Mouse (Mus musculus) yolk sac, embryonic 10.5 days (tissue): Measurements from ENCODE around the gene Iqgap1.
A peak's percentile ranks its signal among the peaks of the same experiment; 100 is the strongest.
"Not testable (repeated sequence)": the region's sequence is repeated elsewhere in the genome, so short reads cannot be mapped to it uniquely, and the experiment has no call there.

ENCODE experiments used
- DNase-seq: peaks from one replicate; pipeline ENCODE4 v3.0.0-alpha.2; 2017; ENCODE audit warnings: low spot score

Gene Iqgap1

DNA sequence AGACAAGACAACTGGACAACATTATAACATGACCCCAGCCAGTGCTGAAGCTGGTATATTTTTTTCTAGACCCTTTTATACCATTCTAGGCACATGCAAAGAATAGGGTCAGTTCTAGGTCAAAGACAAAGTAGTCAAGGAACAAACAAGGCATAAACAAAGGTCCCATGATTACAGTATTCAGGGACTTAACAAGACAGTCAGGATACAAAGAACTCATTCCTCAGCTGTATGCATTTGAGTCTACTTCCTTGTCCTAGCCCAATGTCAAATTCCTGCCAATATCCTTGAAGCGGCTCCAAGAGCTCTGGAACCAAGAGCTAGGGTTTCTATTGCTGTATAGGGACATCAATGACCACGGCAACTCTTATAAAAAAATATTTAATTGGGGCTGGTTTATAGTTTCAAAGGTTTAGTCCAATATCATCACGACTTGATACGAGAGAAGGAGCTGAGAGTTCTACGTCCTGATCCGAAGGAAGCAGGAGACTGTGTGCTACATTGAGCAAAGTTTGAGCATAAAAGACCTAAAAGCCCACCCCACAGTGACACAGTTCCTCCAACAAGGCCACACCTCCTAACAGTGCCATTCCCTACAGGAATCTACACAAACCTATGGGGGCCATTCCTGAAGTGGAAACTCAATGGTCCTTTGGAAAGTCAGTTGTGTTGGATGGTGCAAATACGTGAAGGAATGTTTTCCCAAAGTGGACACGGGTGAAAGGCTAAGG is 18.3 kb upstream of the Iqgap1 start:
- DNase-seq = no peak

DNA sequence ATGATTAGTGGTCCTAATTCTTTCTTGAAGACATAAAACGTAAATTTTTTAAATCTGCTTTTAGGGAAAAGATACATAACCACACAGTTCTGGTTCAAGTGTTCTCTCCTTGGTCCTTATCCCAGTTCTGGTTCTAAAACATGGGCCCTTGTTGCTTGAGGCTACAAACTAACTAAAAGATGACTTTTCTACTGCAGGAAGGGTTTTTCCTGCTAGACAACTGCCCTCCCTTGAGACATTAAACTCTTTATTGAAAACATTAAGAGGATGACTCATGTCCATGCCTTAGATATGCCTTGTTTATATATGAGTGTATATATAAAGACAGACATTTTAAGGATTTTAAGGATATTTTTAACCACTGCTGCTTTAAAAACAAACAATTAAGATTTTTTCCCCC is 17.4 kb upstream of the Iqgap1 start:
- no peak for DNase-seq

DNA sequence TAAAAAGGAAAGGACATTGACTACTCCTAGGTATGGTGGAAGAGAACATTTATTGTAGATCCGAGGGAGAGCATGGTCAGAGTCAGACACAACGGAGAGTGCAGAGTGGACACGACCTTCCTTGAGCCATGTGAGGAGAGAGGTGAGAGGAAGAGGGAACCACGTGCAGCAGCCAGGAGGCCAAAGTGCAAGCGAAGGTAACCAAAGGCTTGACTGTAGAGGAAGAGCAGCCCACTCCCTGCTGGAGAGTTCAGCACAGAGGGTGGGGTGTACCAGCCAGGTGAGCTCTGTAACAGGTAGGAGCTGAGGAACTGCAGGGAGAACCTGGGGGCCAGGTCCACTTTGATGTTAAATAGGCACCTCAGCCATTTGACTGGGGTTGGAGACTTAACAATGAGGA is 16.4 kb upstream of the Iqgap1 start:
- DNase-seq = peak; percentile 74

DNA sequence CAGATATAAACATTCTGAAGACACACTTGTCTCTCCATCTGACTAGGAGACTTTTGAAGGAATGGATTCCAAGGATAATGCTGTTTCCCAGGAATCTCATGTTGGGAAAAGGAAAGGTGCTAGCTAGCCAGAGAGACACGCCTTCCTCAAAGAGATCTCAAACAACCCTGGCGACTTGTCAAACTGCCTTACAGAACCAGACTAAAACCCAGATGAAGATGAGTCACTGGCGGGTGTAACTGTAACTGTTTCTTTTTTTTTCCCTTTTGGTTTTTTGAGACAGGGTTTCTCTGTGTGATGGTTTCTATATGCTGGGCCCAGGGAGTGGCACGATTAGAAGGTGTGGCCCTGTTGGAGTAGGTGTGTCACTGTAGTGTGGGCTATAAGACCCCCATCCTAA is 15.2 kb upstream of the Iqgap1 start:
- no peak for DNase-seq

DNA sequence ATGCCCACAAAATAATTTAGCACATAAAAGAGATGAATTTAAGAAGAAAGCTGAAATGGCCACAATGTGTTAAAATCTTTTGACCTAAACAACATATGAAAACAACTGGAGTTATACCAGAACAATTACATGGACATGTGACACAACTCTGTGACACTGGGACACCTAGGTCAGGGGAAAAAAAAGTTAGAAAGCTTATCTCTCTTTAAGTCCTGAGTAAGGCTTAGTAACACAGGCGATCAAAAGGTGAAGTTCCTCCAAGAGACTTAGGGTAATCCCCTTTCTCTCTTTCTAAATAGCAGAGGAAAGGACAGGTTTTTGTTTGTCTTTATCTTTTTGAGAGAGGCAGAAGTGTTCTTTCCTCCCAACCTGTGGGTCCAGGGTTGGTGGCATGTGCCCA is 14.5 kb upstream of the Iqgap1 start:
- DNase-seq = no peak

DNA sequence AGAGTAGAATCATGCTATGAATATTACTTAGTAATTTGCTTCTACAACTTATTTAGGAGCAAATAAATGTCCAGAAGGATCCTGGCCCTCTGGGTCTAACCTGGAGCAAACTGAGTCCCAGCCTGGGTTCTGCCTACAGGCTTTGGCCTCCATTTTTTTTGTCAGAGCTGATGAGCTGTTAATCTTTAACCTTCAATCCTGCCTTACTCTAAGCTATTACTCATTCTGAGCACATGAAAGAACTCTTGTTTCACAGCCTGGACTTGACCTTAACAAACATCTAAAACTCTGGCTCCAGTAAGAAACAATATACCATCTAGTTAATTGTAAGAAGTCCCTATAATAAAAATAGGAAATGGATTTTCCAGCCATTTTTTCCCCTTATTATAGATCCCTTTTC is 14.0 kb upstream of the Iqgap1 start:
- no peak for DNase-seq

DNA sequence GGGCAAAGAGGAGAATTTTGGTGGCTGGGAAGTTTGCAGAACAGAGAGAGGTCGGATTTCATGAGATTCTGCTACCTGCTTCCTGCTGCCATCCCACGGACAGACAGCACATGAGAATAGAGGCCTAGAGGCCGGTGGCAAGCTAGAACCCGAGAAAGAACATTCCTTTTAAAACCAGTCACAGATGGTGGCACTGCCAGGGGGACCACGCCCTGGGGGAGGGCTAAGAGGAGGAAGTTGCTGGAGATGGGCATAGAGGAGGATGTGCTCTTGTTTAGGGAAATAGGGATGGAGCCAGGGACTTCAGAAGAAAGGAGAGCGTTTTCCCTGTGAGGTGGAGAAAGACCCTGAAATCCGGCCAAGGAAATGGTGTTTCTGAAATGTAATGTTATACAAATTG is 12.5 kb upstream of the Iqgap1 start:
- DNase-seq = no peak

DNA sequence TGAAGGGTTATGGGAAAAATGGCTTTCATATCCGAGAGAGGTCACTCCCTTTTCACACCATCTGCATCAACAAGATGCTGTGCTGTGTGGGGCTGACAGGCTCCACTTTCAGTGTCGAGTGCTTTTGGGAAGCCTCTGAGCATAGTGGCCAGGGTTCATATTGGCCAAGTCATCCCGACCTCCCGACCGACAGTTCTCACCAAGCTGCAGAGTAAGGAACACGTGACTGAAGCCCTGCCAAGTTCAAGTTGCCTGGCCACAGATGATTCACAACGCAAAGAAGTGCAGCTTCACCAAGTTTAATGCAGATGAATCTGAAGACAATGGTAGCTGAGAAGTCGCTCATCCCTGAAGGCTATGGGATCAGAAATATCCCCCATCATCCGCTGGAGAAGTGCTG is 12.0 kb upstream of the Iqgap1 start:
- no peak for DNase-seq

DNA sequence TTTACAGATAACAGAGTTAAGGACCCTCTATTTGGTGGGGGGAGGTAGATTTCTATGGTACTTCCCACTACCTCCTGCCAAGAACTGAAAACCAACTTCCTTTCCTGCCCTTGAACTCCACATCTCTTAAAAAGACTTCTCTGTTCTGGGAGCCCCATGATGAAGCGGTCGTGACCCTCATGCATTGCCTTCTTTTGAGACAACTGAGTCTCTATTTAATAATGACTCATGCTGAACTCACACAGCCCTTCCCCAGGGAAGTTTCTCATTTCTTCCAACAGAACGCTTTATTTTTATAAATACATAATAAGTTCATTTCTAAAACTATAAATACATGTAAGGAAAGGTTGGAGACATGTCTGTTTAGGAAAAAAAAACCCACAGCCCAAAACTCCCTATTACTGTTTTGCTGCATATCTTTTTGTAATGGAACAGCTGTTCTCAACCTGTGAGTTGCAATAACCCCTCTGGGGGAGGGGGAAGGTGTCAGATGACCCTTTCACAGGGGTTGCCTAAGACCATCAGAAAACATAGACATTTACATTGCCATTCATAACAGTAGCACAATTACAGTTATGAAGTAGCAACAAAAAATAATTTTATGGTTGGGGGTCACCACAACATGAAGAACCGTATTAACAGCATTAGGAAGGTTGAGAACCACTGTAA is 10.3 kb upstream of the Iqgap1 start:
- DNase-seq = no peak

DNA sequence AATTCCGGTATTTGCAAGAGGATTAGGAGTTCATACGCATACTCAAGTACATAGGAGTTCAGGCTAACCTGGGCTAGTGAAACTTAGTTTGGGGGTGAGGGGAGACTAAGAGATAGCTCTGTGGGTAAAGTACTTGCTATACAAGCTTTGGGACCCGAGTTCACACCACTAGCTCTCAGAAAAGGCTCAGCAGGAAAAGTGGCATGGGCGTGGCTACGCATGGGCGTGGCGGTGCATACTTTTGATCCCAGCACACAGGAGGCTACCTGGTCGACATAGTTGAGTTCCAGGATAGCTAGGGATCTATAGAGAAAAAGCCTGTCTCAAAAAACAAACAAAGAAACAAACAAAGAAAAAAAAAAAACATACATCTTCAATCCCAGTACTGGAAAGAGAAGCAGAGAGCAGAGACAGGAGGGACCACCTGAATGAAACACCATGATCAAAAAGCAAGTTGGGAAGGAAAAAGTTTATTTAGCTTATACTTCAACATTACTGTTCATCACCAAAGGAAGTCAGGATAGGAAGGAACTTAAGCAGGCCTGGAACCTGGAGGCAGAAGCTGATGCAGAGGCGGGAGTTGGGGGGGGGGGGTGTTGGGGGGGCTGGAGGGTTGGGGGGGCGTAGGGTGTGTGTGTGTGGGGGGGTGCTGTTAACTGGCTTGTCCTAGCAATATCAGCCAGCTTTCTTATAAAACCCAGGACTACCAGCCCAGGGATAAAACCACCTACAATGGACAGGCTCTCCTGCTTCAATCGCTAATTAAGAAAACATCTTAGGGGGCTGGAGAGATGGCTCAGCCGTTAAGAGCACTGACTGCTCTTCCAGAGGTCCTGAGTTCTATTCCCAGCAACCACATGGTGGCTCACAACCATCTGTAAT is 8.1 kb upstream of the Iqgap1 start:
- DNase-seq = no peak

DNA sequence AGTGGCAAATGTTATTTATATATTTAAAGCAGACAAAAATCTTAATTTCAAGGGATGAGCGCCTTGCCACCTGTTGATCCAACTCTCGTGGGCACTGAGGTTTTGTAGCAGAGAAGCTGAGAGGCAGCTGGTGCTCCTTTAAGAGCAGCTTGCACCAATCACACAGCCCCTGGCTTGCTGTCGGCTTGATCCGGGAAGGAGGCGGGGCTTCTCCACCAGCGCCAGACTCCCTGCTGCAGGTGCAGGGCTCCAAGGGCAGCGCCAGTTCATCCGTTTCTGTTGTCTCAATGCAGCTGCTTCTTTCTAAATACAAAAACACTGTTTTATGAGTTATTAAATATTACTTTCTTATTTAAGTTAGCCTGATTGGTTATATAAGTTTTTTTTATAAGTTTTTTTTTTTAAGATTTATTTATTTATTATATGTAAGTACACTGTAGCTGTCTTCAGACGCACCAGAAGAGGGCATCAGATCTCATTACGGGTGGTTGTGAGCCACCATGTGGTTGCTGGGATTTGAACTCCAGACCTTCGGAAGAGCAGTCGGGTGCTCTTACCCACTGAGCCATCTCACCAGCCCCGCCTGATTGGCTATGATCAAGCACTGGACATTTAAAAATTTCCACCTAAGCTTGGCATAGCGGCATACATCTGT is 7.3 kb upstream of the Iqgap1 start:
- DNase-seq = not testable (repeated sequence)

DNA sequence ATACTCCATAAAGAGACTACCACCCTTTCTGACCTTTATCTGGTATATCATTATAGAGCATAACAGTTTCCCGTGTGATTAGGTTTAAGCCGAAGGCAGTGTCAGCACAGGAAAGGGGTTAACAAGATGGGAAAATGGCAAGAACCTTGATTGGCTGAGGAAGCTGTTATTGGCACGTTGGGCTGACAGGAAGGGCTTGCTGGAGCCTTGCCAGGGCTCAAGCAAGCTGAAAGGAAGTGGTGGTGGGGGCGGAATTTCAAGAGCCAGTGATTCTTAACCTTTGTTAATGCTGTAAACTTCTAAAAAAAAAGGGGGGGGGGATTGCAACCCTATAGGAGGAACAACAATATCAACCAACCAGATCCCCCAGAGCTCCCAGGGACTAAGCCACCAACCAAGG is 6.4 kb upstream of the Iqgap1 start:
- no peak for DNase-seq

DNA sequence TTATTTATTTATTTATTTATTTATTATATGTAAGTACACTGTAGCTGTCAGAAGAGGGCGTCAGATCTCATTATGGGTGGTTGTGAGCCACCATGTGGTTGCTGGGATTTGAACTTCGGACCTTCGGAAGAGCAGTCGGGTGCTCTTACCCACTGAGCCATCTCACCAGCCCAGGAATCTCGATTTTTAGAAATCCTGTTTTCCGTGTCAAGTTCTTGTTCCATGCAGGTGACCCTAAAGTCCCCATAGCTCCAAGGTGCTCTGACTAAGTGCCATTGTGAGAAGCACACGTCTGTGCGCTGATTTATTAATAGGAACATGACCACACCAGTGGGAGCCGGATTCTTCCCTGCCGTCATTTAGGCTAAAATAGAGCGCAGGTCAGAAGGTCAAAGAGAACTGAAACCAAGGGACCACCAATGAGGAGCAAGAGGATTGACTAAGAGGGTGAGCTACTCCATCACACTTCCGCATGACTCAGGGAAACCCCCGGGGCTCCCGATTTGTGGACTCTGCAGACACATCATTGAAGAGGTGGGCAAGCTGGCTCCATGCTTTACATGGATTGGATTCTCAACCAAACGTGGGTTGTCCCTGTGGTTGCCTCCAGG is 4.5 kb upstream of the Iqgap1 start:
- DNase-seq = no peak

DNA sequence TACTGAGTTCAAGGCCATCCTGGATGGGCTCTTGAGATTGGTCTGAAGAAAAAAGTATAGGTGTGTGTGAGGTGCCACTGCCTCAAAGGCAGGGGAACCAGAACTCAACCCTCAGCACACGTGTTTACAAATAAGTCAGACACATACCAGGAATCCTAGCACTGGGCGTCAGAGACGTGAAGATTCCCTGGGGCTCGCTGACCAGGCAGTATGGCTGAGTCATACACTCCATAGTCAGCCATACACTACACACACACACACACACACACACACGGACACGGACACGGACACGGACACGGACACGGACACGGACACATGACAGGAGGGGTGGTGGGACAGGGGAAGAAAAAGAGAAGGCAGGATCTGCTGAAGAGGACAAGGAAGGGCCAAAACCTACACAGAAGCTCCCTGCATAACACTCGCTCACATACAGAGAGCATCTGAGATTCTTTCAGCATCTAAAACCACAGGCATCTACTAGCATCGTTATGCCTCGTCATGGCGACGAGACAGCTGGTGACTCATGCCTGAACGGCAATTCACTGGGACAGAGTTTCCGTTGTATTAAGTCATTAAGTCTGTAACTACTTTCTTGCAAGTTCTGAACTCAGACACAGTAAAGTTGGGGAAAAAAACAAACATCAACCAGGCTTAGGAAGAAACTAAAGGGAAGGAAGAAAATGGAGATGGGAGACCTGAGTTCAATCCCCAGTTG is 2.5 kb upstream of the Iqgap1 start:
- no peak for DNase-seq

DNA sequence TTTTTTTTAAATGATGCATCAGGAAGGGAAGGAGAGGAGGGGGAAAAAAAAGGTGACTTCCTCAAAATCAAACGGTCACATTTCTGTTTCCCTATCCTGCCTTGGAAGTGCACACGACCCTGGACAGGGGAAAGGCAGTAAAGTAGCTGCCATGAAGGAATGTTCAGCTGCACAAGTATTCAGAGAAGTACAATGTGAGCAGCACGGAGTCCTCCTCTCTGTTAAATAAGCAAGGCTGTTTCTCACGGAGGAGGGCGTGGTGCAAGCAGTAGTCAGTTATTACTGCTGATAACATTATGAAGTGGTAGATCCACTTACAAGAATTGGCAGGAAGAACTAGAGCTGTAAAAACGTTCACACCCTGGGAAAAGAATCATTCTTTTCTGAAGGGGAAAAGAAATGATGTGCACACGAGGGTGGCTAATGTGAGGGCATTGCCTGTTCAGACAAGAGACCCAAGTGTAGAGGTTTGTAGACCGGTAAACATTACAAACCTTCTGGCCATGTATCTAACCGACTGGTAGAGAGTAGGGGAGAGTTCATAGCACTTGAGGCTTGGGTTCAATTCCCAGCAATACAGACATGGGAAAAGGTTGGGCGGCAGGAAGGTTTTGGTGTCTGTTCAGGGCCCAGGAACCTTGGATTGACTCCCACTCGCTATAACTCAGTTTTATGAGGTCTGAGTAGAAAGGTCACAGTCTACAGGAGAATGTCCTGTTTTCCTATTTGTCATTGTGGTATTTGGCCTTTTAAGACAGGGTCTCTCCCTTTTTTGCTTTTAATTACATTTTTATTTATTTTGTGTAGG is 1.7 kb downstream of the Iqgap1 start:
- no peak for DNase-seq

DNA sequence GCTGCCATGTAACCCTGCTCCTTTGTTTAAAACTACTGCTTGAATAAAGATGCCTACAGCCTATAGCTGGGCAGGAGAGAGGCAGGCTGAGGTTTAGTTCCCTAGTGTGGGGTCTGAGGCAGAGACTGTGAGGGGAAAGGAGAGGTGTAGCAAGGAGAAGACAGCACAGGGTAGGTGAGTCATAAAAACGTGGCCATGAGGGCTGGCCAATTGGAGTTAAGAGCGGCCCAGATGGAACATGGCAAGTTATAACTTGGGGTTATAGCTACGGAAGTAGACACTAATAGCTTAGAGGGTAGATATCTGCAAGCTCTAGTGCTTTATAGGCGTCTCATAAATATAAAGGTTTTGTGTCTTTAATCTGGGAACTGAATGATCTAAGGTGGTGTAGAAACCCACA is 2.5 kb downstream of the Iqgap1 start:
- DNase-seq = no peak

DNA sequence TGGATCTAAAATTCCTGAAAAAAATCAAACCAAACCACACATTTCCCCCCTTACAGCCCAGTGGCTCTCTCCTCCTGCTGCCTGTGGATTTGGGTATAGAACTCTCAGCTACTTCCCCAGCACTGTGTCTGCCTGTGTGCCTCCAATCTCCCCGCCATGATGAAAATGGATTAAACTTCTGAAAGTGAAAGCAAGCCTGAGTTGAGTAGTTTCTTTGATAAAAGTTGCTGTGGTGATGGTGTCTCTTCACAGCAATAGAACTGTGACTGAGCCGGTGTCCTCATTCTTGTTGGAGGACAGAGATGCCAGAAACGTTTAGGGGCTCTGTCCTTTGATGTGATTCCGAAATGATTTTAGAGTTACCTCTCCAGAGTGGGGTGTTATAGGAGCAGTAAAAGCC is 4.9 kb downstream of the Iqgap1 start:
- no peak for DNase-seq

DNA sequence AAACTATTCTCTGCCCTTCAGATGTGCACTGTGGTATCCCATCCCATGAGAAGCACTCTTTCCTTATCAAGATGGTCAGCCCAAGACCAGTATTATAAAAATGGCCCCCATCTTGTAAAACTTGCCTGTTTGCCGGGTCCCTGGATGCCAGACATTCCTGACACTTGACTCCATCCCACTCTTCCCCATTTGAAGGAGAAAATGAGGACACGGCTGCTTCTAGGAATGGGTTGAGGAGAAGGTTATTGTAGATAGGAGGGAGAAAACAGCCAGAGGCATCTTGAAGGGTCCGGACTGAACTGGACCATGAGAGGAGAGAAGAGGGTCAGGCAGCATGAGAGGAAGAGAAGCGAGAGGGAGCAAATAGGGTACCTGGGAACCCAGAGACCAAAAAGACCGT is 9.1 kb downstream of the Iqgap1 start:
- no peak for DNase-seq

DNA sequence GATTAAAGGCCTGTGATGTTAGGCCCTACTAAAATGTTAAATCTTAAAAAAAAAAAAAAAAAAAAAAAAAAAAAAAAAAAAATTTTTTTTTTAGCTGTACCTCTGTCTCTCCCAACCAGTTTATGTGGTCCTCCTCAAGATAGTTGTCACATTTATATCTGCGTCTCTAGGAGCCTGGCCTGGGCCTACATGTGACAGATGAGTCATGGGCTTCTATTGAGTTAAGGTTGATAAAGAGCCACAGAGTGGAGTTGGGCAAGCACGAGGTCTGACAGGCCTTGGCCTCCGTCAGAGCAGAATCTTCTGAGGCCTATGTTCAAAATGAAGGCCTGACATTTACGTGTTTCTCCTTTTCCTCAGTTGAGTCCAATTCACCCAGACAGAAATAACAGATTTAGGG is 12.4 kb downstream of the Iqgap1 start:
- no peak for DNase-seq

DNA sequence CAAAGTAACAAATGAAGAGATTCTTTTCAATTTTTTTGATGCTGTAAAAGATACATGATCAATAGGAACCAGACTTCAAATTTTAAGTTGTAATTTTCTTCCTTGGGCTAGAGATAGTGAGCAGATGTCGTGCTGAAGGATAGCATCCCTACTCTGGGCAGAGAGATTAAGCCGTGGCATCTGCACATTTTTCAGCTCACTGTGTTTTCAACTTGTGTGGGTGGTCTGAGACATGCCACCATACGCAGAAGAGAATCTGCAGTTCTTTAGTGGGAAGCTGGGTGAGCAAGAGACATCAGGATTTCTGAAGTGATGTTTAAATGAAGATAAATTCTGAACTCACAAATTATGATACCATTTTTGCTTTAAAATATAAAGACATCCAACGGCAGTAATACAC is 19.4 kb downstream of the Iqgap1 start:
- no peak for DNase-seq
